Mouse (Mus musculus) neutrophil, adult 65 days (primary cell): ENCODE measurements around the gene Fam169a. TPM values are rescaled to one million over a fixed set of nuclear protein-coding genes. Genes with fewer than 3 reads are reported as not detected.

Experiments
- total RNA-seq: library from RNA; stranded (reverse); gene quantifications from 2 replicates; pipeline ENCODE4 v1.2.4, GENCODE M21; 2023

The Fam169a gene
- not detected in 2 replicates for total RNA-seq

GRCm38 (mm10) chr13:97066649-97067550, at the start of gene Fam169a:
TSS of gene Fam169a (plus strand) at chr13:97067286.

GRCm38 (mm10) chr13:97034262-97034661, 32.8 kb upstream of the Fam169a start, which contains the start of gene 1700029F12Rik:
TSS of gene 1700029F12Rik (minus strand) at chr13:97034362.

GRCm38 (mm10) chr13:97099187-97099852, 32.2 kb downstream of the Fam169a start, which contains the start of gene Gm6169:
TSS of gene Gm6169 (minus strand) at chr13:97099237.

GRCm38 (mm10) chr13:97137466-97138400, 70.6 kb downstream of the Fam169a start, which contains the start of the genes Gfm2 and Nsa2:
TSS of gene Gfm2 (plus strand) at chr13:97137937.
TSS of gene Nsa2 (minus strand) at chr13:97137937.

Other genes with a start within 250 kb of the Fam169a start
- not detected in 2 replicates for gene Gcnt4, start 142.6 kb upstream of the Fam169a start, total RNA-seq
- not detected in 2 replicates for gene 1700029F12Rik, start 32.9 kb upstream of the Fam169a start, total RNA-seq
- 3.6 TPM in 1 of 2 replicates, not detected in the other for gene Gm6169, start 32.0 kb downstream of the Fam169a start, total RNA-seq
- 8.8 and 10.9 TPM in 2 replicates for gene Gfm2, start 70.7 kb downstream of the Fam169a start, total RNA-seq
- gene Nsa2, start 70.7 kb downstream of the Fam169a start, total RNA-seq: 36.5 and 41.5 TPM in 2 replicates
- gene Hexb, start 131.1 kb downstream of the Fam169a start, total RNA-seq: 38.9 and 46.9 TPM in 2 replicates
- gene Enc1, start 173.8 kb downstream of the Fam169a start, total RNA-seq: 1.5 and 1.6 TPM in 2 replicates